Mouse (Mus musculus) CD4-positive, CD25-positive, alpha-beta regulatory T cell (primary cell): ENCODE measurements around the gene Fbxo47. TPM values are rescaled to one million over a fixed set of nuclear protein-coding genes. Genes with fewer than 3 reads are reported as not detected.

Experiments
- polyA plus RNA-seq: library from polyadenylated mRNA; unstranded; fragments of 100-300 nt; shearing (Covaris generic); gene quantifications from one replicate; pipeline ENCODE4 v1.2.1, GENCODE M21; 2017

The Fbxo47 gene
- polyA plus RNA-seq: 0.39 TPM

GRCm38 (mm10) chr11:97883918-97884600 is at the start of gene Fbxo47:
Gene Fbxo47 (minus strand): TSS chr11:97884154.

DNA sequence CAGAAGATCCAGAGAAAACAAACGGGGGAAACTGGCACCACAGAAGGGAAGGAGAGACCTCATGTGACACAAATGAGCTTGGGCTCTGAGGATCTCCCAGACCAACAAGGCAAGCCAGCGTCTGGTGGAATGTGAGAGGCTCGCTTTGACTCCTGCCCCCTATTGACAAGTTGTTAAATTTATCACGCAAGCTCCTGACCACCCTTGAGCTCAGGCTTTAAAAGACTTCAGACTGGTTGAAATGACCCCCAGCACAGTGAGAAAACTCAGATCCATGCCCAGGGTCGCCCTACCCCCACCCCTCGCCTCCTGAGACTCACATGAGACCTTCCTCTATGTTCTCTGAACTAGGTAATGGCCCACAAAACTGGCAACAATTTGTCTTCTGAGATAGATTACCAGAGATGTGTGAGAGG is 43.4 kb downstream of the Fbxo47 start, which contains the start of gene B230217C12Rik:
Gene B230217C12Rik (plus strand): TSS at position 242 of the 416 bp plus-strand sequence.

Other genes with a start within 250 kb of the Fbxo47 start
- gene Mllt6, start 220.7 kb downstream of the Fbxo47 start, polyA plus RNA-seq: 12.7 TPM
- gene Cisd3, start 198.3 kb downstream of the Fbxo47 start, polyA plus RNA-seq: 70.3 TPM
- gene Pcgf2, start 183.7 kb downstream of the Fbxo47 start, polyA plus RNA-seq: 1.4 TPM
- gene Psmb3, start 180.8 kb downstream of the Fbxo47 start, polyA plus RNA-seq: 428 TPM
- gene Pip4k2b, start 139.4 kb downstream of the Fbxo47 start, polyA plus RNA-seq: 2.6 TPM
- 27.1 TPM for gene Cwc25, start 117.6 kb downstream of the Fbxo47 start, polyA plus RNA-seq
- not detected for gene 1700001P01Rik, start 108.2 kb downstream of the Fbxo47 start, polyA plus RNA-seq
- 408 TPM for gene Rpl23, start 101.7 kb downstream of the Fbxo47 start, polyA plus RNA-seq
- gene Lasp1, start 85.2 kb downstream of the Fbxo47 start, polyA plus RNA-seq: 201 TPM
- 0.41 TPM for gene B230217C12Rik, start 43.4 kb downstream of the Fbxo47 start, polyA plus RNA-seq
- 1.9 TPM for gene Plxdc1, start 102.3 kb upstream of the Fbxo47 start, polyA plus RNA-seq
- gene Arl5c, start 112.0 kb upstream of the Fbxo47 start, polyA plus RNA-seq: 125 TPM
- 15.7 TPM for gene Cacnb1, start 138.9 kb upstream of the Fbxo47 start, polyA plus RNA-seq
- gene Rpl19, start 142.6 kb upstream of the Fbxo47 start, polyA plus RNA-seq: 1,449 TPM
- not detected for gene Stac2, start 169.3 kb upstream of the Fbxo47 start, polyA plus RNA-seq